Mouse (Mus musculus) mammary gland, adult 2 months (tissue): ENCODE data around the gene Gm20812. TPM values are rescaled to one million over a fixed set of nuclear protein-coding genes. Genes with fewer than 3 reads are reported as not detected.

Source experiments
- polyA plus RNA-seq: library from polyadenylated mRNA; depleted of rRNA; stranded (reverse); fragments of >200 nt; gene quantifications from 2 replicates; pipeline ENCODE4 v1.2.3, GENCODE M21; 2012; ENCODE audit warnings: low replicate concordance; rRNA removed

Gm20812 gene
- polyA plus RNA-seq = not detected in 2 replicates

DNA sequence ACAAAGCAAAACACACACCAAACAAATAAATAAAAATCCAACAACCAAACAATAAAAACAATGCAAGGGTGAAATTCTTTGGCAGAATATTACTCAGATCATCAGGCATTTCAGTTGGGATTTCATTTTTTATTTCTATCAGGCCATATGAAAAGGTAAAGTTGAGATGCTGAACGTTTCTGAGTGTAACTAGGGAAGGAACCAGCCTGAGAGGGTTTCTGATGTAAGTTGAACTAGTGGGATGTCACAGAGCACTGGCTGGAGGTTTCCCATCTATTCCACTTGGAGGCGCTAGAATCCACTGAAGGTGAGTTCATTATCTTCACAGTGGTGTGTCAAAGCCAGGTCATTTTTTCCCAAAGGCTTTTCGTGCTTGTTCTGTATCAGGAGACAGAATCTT, at the start of gene Gm20812:
Gene Gm20812, plus strand, starts transcription at position 301 of the 400 bp plus-strand sequence.

Other genes with a start within 250 kb of the Gm20812 start
- not detected in 2 replicates for gene Gm29554, start 108.0 kb upstream of the Gm20812 start, polyA plus RNA-seq